Mouse (Mus musculus) kidney, adult 2 months (tissue): Measurements from ENCODE around the gene Bcl2l2. TPM values are rescaled to one million over a fixed set of nuclear protein-coding genes. Genes with fewer than 3 reads are reported as not detected.

Source experiments
- DNase-seq: peaks from one replicate; pipeline ENCODE4 v3.0.0; 2021
- H3K27ac ChIP-seq: fragments of 200-500 bp; 2 replicates; pipeline ENCODE4 v1.5.1; 2012; ENCODE audit warnings: low read depth, low read length, control low read depth, inconsistent platforms; ENCODE audit not compliant: insufficient read depth
- H3K27me3 ChIP-seq: fragments of 200-500 bp; replicated peaks from 2 replicates; pipeline ENCODE4 v1.6.1; 2012; ENCODE audit warnings: mild to moderate bottlenecking, moderate library complexity, low read length, inconsistent platforms; ENCODE audit not compliant: control insufficient read depth, insufficient read depth
- H3K36me3 ChIP-seq: fragments of 200-500 bp; 2 replicates; pipeline ENCODE4 v1.6.1; 2012; ENCODE audit warnings: mild to moderate bottlenecking, moderate library complexity, low read length, inconsistent platforms; ENCODE audit not compliant: control insufficient read depth, insufficient read depth
- H3K4me1 ChIP-seq: fragments of 200-500 bp; 2 replicates; pipeline ENCODE4 v1.6.1; 2011; ENCODE audit warnings: low read length; ENCODE audit not compliant: control insufficient read depth, insufficient read depth
- H3K4me3 ChIP-seq: fragments of 200-500 bp; 2 replicates; pipeline ENCODE4 v1.5.1; 2011; ENCODE audit warnings: mild to moderate bottlenecking, low read depth, low read length, control low read depth; ENCODE audit not compliant: insufficient read depth
- CTCF ChIP-seq: fragments of 200-500 bp; conservative IDR thresholded peaks from 2 replicates; pipeline ENCODE4 v1.5.1; 2011; ENCODE audit warnings: low read depth, mild to moderate bottlenecking, control low read depth, low read length, moderate library complexity, mixed read lengths; ENCODE audit not compliant: insufficient read depth, insufficient read length
- POLR2A ChIP-seq: fragments of 200-500 bp; IDR thresholded peaks from one replicate; pipeline ENCODE4 v1.6.1; 2011; ENCODE audit warnings: low read depth, low read length, control low read depth
- WGBS: fragments of 180-500 bp; shearing (Covaris S2); methylation state at CpG from one replicate; pipeline ENCODE4 v1.1.7; 2018; 5-methylcytosine and 5-hydroxymethylcytosine counted together
- polyA plus RNA-seq: library from polyadenylated mRNA; depleted of rRNA; stranded (reverse); fragments of >200 nt; gene quantifications from 2 replicates; pipeline ENCODE4 v1.2.3, GENCODE M21; 2012

Bcl2l2 gene
- polyA plus RNA-seq, 1 experiment: 47.1 TPM

GRCm38 (mm10) chr14:54912886-54913285 lies 29.7 kb downstream of the Bcl2l2 start, which contains the start of gene Slc22a17:
Gene Slc22a17 (minus strand): TSS chr14:54913132.
- WGBS: under 1% methylated on average over 28 of the region's 28 CpGs
- Histone ChIP-seq H3K4me3 (peak within 1 kb of the TSS; percentile 93), H3K27ac (no peak within 1 kb of the TSS), H3K36me3 (no peaks in the 10 kb centered on the region), H3K27me3 (no peaks in the 10 kb centered on the region), H3K4me1 (0 out of 2 replicates have a peak, but pooled peaks cover 3% of the 10 kb centered on the region)
- peak; percentile 69 for DNase-seq
- TF ChIP-seq POLR2A: peak; percentile 46
- no peak for TF ChIP-seq CTCF

GRCm38 (mm10) chr14:54913343-54913742 lies 30.2 kb downstream of the Bcl2l2 start:
- peak overlapping the region; percentile 93 for H3K4me3 ChIP-seq
- no peaks in the 10 kb centered on the region for H3K27me3 ChIP-seq
- H3K4me1 ChIP-seq: 0 out of 2 replicates have a peak, but pooled peaks cover 3% of the 10 kb centered on the region
- no peak for TF ChIP-seq CTCF
- no peak for TF ChIP-seq POLR2A
- no peaks in the 10 kb centered on the region for H3K36me3 ChIP-seq
- 28% methylated on average over 10 of the region's 10 CpGs for WGBS
- DNase-seq: no peak
- H3K27ac ChIP-seq: no peak overlapping the region

DNA sequence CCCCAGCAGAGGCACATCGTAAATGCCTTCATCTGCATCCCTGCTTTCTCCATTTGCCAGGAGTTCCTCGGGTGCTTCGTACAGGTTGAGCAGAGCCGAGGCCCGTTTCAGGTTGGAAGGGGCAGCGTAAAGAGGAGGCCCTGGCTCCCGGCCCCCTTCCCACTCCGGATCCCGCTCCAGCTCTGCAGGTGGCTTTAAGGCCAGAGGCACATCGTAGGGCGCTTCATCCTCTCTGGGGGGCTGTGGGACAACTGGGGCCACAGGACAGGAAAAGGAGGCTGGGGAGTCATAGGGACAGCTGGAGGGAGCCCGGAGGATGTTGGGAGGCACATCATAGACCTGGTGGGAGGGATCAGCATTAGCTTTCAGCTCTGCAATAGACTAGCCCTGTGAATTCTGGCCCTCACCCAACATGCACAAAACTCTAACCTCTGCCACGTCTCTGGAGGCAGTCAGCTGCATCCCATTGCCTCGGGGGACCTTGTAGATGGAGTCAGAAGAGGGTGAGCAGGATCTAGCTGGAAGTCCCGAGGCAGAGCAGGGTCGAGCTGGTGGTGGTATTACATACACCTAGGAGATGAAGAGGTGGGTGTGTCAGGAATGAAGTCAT lies 37.0 kb downstream of the Bcl2l2 start:
- WGBS: 70% methylated on average over 16 of the region's 16 CpGs

DNA sequence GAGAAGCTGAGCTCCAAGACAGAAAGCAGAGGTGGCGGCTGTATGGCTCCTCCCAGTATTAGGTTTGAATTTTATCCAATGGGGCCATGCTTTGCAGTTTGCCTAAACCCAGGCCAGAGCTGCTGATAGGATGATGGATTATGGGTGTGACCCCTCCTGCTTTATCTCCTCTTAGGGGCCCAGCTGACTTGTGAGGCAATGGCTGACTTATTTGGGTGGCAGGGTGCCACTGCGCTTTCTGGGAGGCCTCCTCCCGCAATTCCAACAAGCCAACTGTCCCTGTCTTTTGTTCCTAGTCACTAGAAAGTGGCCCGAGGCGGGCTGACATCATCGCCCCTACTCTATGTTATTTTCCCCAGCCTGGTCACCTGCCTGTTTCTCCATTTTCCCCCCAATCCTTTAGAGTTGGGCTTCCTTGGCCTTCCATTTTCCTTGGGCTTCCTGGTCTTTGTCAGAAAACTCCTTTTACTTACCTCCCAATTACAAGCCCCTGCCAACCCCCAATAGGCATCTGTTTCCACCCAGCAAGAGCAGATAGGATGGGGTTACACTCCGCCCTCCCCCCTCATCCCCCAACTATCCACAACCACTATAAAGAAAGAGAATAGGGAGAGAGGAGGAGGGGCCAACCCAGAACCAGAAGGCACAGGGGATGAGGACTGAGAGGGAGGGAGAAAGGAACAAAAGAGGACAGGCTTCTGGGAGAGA lies 41.6 kb downstream of the Bcl2l2 start:
- H3K36me3 ChIP-seq: no peaks in the 10 kb centered on the region
- H3K4me3 ChIP-seq: no peak overlapping the region
- 80% methylated on average over 7 of the region's 7 CpGs for WGBS
- H3K4me1 ChIP-seq: no peaks in the 10 kb centered on the region
- DNase-seq: peak; percentile 13
- no peak overlapping the region for H3K27ac ChIP-seq
- H3K27me3 ChIP-seq: 0 out of 2 replicates have a peak, but pooled peaks cover 1% of the 10 kb centered on the region
- no peak for TF ChIP-seq POLR2A
- TF ChIP-seq CTCF: no peak

More for the DNA sequence above, 37.0 kb downstream of the Bcl2l2 start:
- no peaks in the 10 kb centered on the region for H3K36me3 ChIP-seq
- H3K27ac ChIP-seq: no peak overlapping the region
- H3K4me1 ChIP-seq: no peaks in the 10 kb centered on the region
- H3K4me3 ChIP-seq: no peak overlapping the region
- DNase-seq: no peak
- H3K27me3 ChIP-seq: no peaks in the 10 kb centered on the region
- TF ChIP-seq POLR2A: no peak
- no peak for TF ChIP-seq CTCF

DNA sequence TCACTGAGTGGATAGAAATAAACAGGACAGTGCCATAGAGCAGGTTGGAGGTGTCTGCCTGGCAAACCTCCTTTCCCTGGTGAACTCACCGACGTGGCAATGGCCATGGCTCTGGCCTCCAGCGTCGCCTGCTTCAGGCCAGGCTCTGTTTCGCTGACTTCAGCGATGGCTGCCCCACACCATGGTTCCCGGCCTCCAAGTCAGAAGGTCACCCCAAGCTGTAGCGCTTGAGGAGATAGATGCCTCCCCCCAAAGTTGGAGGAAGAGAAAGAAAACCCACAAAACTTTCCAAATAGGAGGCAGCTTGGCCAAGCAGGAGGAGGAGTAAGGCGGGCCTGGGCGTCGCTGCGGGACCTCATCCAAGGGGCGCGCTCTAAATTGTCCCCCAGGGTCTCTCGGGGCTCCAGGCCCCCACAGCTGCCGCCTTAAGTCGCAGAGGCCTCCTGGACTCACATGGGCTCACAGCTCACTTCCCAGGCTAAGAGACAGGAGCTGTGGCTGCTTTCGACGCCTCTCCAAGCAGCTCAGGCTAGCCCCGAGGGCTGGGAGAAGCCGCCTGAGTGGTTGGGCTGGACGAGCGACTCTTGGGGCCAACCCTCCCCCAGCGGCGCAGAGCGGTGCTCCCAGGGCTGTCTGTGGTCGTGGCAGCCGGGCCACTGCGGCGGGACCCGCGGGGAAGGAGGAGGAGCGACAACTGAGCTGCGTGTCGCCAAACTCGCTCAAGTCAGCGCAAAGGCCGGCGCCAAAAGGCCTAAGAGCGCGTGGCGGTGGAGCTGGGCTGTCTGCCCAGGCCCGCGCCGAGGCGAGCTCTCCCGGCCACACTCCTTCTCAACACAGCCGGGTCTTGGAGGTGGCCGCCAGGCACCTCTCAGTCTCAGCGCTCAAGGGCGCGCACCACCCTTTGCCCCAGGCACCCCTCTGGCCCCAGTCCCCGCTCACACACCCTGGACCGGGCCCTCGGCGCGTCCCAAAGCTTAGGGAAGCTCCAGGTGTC lies 42.5 kb downstream of the Bcl2l2 start, which contains the start of gene Efs:
Efs (minus strand) TSS at position 778 of the 994 bp plus-strand sequence.
- DNase-seq: peak; percentile 61
- no peaks in the 10 kb centered on the region for H3K36me3 ChIP-seq
- 12% methylated on average over 57 of the region's 57 CpGs for WGBS
- peak within 1 kb of the TSS; percentile 41 for H3K4me3 ChIP-seq
- TF ChIP-seq CTCF (no peak), POLR2A (no peak)
- no peak within 1 kb of the TSS for H3K27ac ChIP-seq
- H3K27me3 ChIP-seq: 0 out of 2 replicates have a peak, but pooled peaks cover 1% of the 10 kb centered on the region
- H3K4me1 ChIP-seq: no peaks in the 10 kb centered on the region

- H3K36me3 ChIP-seq: no peaks in the 10 kb centered on the region
- DNase-seq: peak; percentile 26
- H3K4me1 ChIP-seq: no peaks in the 10 kb centered on the region
- H3K27ac ChIP-seq: no peak overlapping the region
- H3K4me3 ChIP-seq: peak overlapping the region; percentile 41
- TF ChIP-seq CTCF: no peak
- no peak for TF ChIP-seq POLR2A
- WGBS: 4% methylated on average over 55 of the region's 58 CpGs
- H3K27me3 ChIP-seq: 0 out of 2 replicates have a peak, but pooled peaks cover 1% of the 10 kb centered on the region
Measured at GRCm38 (mm10) chr14:54926401-54927158, 43.4 kb downstream of the Bcl2l2 start.
